Mouse (Mus musculus) stomach, postnatal 0 days (tissue): ENCODE measurements around the gene Acbd6.

Experiments used
- CTCF ChIP-seq: IDR thresholded peaks from 2 replicates; pipeline ENCODE4 v1.5.1; 2016; ENCODE audit warnings: antibody characterized with exemption, low read depth, mild to moderate bottlenecking, moderate library complexity
- EP300 ChIP-seq: optimal IDR thresholded peaks from 2 replicates; pipeline ENCODE3; 2016; ENCODE audit warnings: antibody characterized with exemption

DNA sequence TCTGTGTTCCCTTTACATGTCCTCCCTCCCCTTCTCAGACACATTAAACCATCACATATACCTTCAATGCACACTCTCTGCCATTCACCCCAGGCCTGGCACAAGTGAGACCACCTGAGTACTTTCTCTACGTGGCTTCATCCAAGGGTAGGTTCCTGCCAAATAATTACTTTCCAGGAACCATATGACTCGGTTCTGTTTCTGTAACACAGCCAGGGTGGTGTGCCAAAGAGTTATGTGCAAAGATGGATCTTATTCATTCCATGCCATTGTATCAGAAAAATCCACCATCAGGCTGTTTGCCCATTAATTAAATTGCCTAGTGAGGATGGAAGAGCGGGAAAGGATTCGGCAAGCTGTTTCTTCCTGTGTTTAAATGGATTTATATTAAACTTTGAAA is 42.1 kb upstream of the Acbd6 start:
- TF ChIP-seq CTCF (no peak), EP300 (no peak)
